Mouse (Mus musculus): ENCODE measurements around the gene Fau.
"Not testable (repeated sequence)": the region's sequence is repeated elsewhere in the genome, so short reads cannot be mapped to it uniquely, and the experiment has no call there.

The Fau gene

GRCm38 (mm10) chr19:6057313-6058096, at the start of gene Fau, which contains the start of gene Mrpl49:
Fau (plus strand) TSS chr19:6057844.
Mrpl49 (minus strand) TSS chr19:6057785.
- peak; percentile 95 to 98 for DNase-seq (ENCODE audit: low read depth in 1 of 2, low spot score in 2 of 2)

- no peak for DNase-seq (ENCODE audit: low read depth in 1 of 2, low spot score in 2 of 2)
These were observed 48.5 kb upstream of the Fau start for GRCm38 (mm10) chr19:6009137-6009536.

GRCm38 (mm10) chr19:6013691-6014090, 44.0 kb upstream of the Fau start:
- no peak for DNase-seq (ENCODE audit: low read depth in 1 of 2, low spot score in 2 of 2)

- no peak for DNase-seq (ENCODE audit: low read depth in 1 of 2, low spot score in 2 of 2)
These were observed 42.6 kb upstream of the Fau start for GRCm38 (mm10) chr19:6014991-6015510.

GRCm38 (mm10) chr19:6015511-6016315, 41.9 kb upstream of the Fau start, which contains the start of gene Capn1:
Capn1 (minus strand) TSS chr19:6015897.
- peak; percentile 13 to 19 for DNase-seq (ENCODE audit: low read depth in 1 of 2, low spot score in 2 of 2)

- no peak for DNase-seq (ENCODE audit: low read depth in 1 of 2, low spot score in 2 of 2)
These were observed 41.1 kb upstream of the Fau start for GRCm38 (mm10) chr19:6016532-6016931.

GRCm38 (mm10) chr19:6018142-6019089, 39.2 kb upstream of the Fau start:
- peak; percentile 73 to 85 for DNase-seq (ENCODE audit: low read depth in 1 of 2, low spot score in 2 of 2)

- no peak for DNase-seq (ENCODE audit: low read depth in 1 of 2, low spot score in 2 of 2)
These were observed 37.4 kb upstream of the Fau start for GRCm38 (mm10) chr19:6020276-6020675.

GRCm38 (mm10) chr19:6023059-6023458, 34.6 kb upstream of the Fau start:
- no peak for DNase-seq (ENCODE audit: low read depth in 1 of 2, low spot score in 2 of 2)

- DNase-seq (ENCODE audit: low read depth in 1 of 2, low spot score in 2 of 2) = no peak
These were observed 33.7 kb upstream of the Fau start for GRCm38 (mm10) chr19:6023930-6024329.

GRCm38 (mm10) chr19:6028991-6029390, 28.7 kb upstream of the Fau start:
- DNase-seq (ENCODE audit: low read depth in 1 of 2, low spot score in 2 of 2) = no peak

GRCm38 (mm10) chr19:6029426-6029825, 28.2 kb upstream of the Fau start:
- no peak for DNase-seq (ENCODE audit: low read depth in 1 of 2, low spot score in 2 of 2)

- DNase-seq (ENCODE audit: low read depth in 1 of 2, low spot score in 2 of 2) = no peak
These were observed 26.9 kb upstream of the Fau start for GRCm38 (mm10) chr19:6030520-6031280.

- no peak for DNase-seq (ENCODE audit: low read depth in 1 of 2, low spot score in 2 of 2)
These were observed 21.6 kb upstream of the Fau start for GRCm38 (mm10) chr19:6035966-6036585.

GRCm38 (mm10) chr19:6037695-6038094, 19.9 kb upstream of the Fau start:
- no peak for DNase-seq (ENCODE audit: low read depth in 1 of 2, low spot score in 2 of 2)

- no peak for DNase-seq (ENCODE audit: low read depth in 1 of 2, low spot score in 2 of 2)
These were observed 19.3 kb upstream of the Fau start for GRCm38 (mm10) chr19:6038326-6038725.

- no peak for DNase-seq (ENCODE audit: low read depth in 1 of 2, low spot score in 2 of 2)
These were observed 17.6 kb upstream of the Fau start for GRCm38 (mm10) chr19:6040002-6040401.

- DNase-seq (ENCODE audit: low read depth in 1 of 2, low spot score in 2 of 2) = no peak
These were observed 15.4 kb upstream of the Fau start for GRCm38 (mm10) chr19:6042293-6042692.

- DNase-seq (ENCODE audit: low read depth in 1 of 2, low spot score in 2 of 2) = not testable (repeated sequence)
These were observed 13.5 kb upstream of the Fau start for GRCm38 (mm10) chr19:6044102-6044501.
